Mouse (Mus musculus) CD4-positive, CD25-positive, alpha-beta regulatory T cell, adult 9 weeks (primary cell): ENCODE data around the gene Mcts2. TPM values are rescaled to one million over a fixed set of nuclear protein-coding genes. Genes with fewer than 3 reads are reported as not detected.

Experiments
- polyA plus RNA-seq: library from polyadenylated mRNA; unstranded; fragments of 100-300 nt; shearing (Covaris generic); gene quantifications from one replicate; pipeline ENCODE4 v1.2.1, GENCODE M21; 2017

The Mcts2 gene
- 2.4 TPM for polyA plus RNA-seq

DNA sequence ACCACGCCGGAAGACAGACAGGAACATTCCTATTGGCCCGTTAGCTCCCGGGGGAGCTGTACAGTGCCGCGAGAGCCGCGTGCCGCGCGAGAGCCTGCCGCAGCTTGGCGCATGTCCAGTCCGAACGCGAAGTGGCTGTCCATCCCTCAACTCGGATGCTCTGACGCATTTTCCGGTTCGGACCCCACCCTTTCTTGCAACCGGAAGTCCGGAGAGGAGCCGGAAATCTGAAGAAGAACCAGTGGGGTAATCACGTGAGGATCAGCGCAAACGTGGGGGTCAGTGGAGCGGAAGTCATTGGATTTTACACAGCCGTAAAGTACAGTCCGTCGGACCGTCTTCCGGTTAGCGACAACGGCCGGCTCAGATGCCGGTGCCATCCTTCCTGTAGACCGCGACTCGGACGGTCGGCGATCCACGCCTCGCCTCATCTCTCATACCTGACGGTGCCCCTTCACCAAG lies at the start of gene Mcts2:
Gene Mcts2 (plus strand): TSS at position 230 of the 462 bp plus-strand sequence.

GRCm38 (mm10) chr2:152669256-152669638 lies 17.6 kb upstream of the Mcts2 start, which contains the start of gene H13:
Gene H13, plus strand, starts transcription at chr2:152669461.

DNA sequence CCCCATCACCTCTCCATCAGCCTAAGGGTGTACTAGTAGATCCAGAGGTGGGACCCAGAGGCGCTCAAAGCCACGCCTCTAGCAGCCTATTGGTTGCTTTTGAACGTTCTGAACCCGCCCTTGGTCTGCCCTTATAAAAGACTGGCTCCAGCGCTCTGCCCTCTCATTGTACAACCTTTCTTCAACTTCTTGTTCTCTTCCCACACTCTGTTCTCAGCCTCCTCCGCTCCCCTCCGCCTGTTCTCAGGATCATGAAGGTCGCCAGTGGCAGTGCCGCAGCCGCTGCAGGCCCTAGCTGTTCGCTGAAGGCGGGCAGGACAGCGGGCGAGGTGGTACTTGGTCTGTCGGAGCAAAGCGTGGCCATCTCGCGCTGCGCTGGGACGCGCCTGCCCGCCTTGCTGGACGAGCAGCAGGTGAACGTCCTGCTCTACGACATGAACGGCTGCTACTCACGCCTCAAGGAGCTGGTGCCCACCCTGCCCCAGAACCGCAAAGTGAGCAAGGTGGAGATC lies 49.3 kb downstream of the Mcts2 start, which contains the start of gene Id1:
Gene Id1 (plus strand): TSS at position 162 of the 512 bp plus-strand sequence.

Other genes starting within 250 kb of the Mcts2 start
- not detected for gene Defb23, start 222.4 kb upstream of the Mcts2 start, polyA plus RNA-seq
- not detected for gene Defb20, start 210.0 kb upstream of the Mcts2 start, polyA plus RNA-seq
- not detected for gene Defb22, start 196.9 kb upstream of the Mcts2 start, polyA plus RNA-seq
- not detected for gene Defb26, start 175.3 kb upstream of the Mcts2 start, polyA plus RNA-seq
- gene Defb28, start 168.8 kb upstream of the Mcts2 start, polyA plus RNA-seq = not detected
- not detected for gene Defb29, start 146.9 kb upstream of the Mcts2 start, polyA plus RNA-seq
- gene Gm17416, start 117.7 kb upstream of the Mcts2 start, polyA plus RNA-seq = not detected
- not detected for gene Defb21, start 114.3 kb upstream of the Mcts2 start, polyA plus RNA-seq
- gene Defb19, start 106.7 kb upstream of the Mcts2 start, polyA plus RNA-seq = not detected
- gene Defb45, start 87.6 kb upstream of the Mcts2 start, polyA plus RNA-seq = not detected
- not detected for gene Defb36, start 82.7 kb upstream of the Mcts2 start, polyA plus RNA-seq
- gene Defb25, start 64.0 kb upstream of the Mcts2 start, polyA plus RNA-seq = not detected
- gene Rem1, start 60.1 kb upstream of the Mcts2 start, polyA plus RNA-seq = not detected
- gene H13, start 17.6 kb upstream of the Mcts2 start, polyA plus RNA-seq = 39.0 TPM
- not detected for gene Id1, start 49.2 kb downstream of the Mcts2 start, polyA plus RNA-seq
- gene Cox4i2, start 67.1 kb downstream of the Mcts2 start, polyA plus RNA-seq = not detected
- 69.7 TPM for gene Bcl2l1, start 144.7 kb downstream of the Mcts2 start, polyA plus RNA-seq
- 4.1 TPM for gene Tpx2, start 160.9 kb downstream of the Mcts2 start, polyA plus RNA-seq
- gene Mylk2, start 224.3 kb downstream of the Mcts2 start, polyA plus RNA-seq = not detected
- gene Foxs1, start 246.2 kb downstream of the Mcts2 start, polyA plus RNA-seq = not detected